Mouse (Mus musculus) megakaryocyte, embryonic 14.5 days (primary cell): ENCODE results near the gene Ldlrad3.

Experiments
- FLI1 ChIP-seq: IDR thresholded peaks from 2 replicates; pipeline ENCODE4 v1.6.1; 2012; ENCODE audit warnings: low read length, inconsistent platforms, mixed read lengths
- GATA1 ChIP-seq: IDR thresholded peaks from 3 replicates; pipeline ENCODE4 v1.6.1; 2012; ENCODE audit warnings: mixed read lengths, low read length, inconsistent platforms, borderline replicate concordance

DNA sequence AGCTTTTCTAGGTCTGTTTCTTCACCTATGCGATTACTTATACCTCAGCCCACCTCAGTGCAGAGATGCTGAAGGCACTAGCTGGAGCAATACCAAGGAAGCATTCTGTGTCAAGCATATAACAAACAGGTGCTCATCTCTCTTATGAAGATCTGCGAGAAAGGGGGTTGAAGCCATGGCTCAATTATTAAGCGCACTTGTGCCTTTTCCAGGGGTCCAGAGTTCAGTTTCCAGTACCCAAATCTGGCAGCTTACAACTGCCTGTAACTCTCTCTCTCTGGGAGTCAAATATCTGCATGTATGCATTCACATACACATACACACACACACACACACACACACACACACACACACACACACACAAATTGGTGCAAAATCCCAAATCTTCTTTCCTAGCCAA lies 72.4 kb downstream of the Ldlrad3 start:
- no peak for TF ChIP-seq GATA1
- no peak for TF ChIP-seq FLI1
